Comparison of ENCODE assay signal across 17 mouse cellular contexts in genomic region chr1:52049827-52050226, GRCm38 (mm10).
"Had no signal": no experiment of that assay in that cellular context is flagged by ENCODE, and none has a peak within 500 bp of the region (broad histone marks: within the 10 kb centered on the region; RNA-seq: fewer than 3 reads in every experiment).

No protein-coding gene starts in this region.

- ATAC-seq: liver, embryonic 12.5 days had no signal

- H3K9me3 ChIP-seq: kidney, embryonic 15.5 days; limb, embryonic 10.5 days; limb, embryonic 13.5 days; liver, embryonic 12.5 days; liver, embryonic 15.5 days; lung, embryonic 15.5 days; megakaryocyte, embryonic 14.5 days had no signal

- H3K4me3 ChIP-seq: kidney, embryonic 15.5 days; limb, embryonic 10.5 days; limb, embryonic 13.5 days; liver, embryonic 12.5 days; liver, embryonic 15.5 days; lung, embryonic 15.5 days; megakaryocyte, embryonic 14.5 days had no signal

- H3K4me1 ChIP-seq: kidney, embryonic 15.5 days; limb, embryonic 10.5 days; limb, embryonic 13.5 days; liver, embryonic 15.5 days; lung, embryonic 15.5 days had no signal

- DNase-seq: kidney, adult 8-10 months; kidney, postnatal 10 days; kidney, postnatal 4 days; liver; lung, adult 18-20 months; lung, postnatal 10 days; lung, postnatal 36 days; midbrain, embryonic 14.5 days; thymus, postnatal 25 days had no signal

- H3K27me3 ChIP-seq: kidney, embryonic 15.5 days; limb, embryonic 13.5 days; liver, embryonic 12.5 days; liver, embryonic 15.5 days; lung, embryonic 15.5 days; megakaryocyte, embryonic 14.5 days had no signal

- H3K4me2 ChIP-seq: kidney, embryonic 15.5 days; limb, embryonic 13.5 days; liver, embryonic 12.5 days; liver, embryonic 15.5 days; lung, embryonic 15.5 days; midbrain, embryonic 11.5 days had no signal

- H3K27ac ChIP-seq: kidney, embryonic 15.5 days; limb, embryonic 10.5 days; limb, embryonic 13.5 days; liver, embryonic 12.5 days; liver, embryonic 15.5 days; lung, embryonic 15.5 days had no signal

- H3K9ac ChIP-seq: kidney, embryonic 15.5 days; limb, embryonic 13.5 days; liver, embryonic 12.5 days; liver, embryonic 15.5 days; lung, embryonic 15.5 days had no signal

- H3K36me3 ChIP-seq: kidney, embryonic 15.5 days; limb, embryonic 10.5 days; limb, embryonic 13.5 days; liver, embryonic 12.5 days; liver, embryonic 15.5 days; lung, embryonic 15.5 days had no signal
